Mouse (Mus musculus): ENCODE measurements around the gene Nfasc. TPM values are rescaled to one million over a fixed set of nuclear protein-coding genes. Genes with fewer than 3 reads are reported as not detected.

The Nfasc gene
- total RNA-seq (2021) = 100 to 1,000 TPM; 141 to 168 TPM
- long read RNA-seq, partial matches to known transcripts = 4 of 25 reads
- long read RNA-seq, other reads (novel, unspliced or antisense) = 21 of 25 reads

- DNase-seq (ENCODE audit: low spot score in 2 of 2) = peak; percentile 90 to 93
Measured at GRCm38 (mm10) chr1:132741175-132741997, at the start of gene Nfasc. TSS of gene Nfasc (minus strand) at chr1:132741797.

GRCm38 (mm10) chr1:132791049-132791448 lies 49.5 kb upstream of the Nfasc start:
- no peak for DNase-seq (ENCODE audit: low spot score in 2 of 2)

- DNase-seq (ENCODE audit: low spot score in 2 of 2) = no peak
Measured at GRCm38 (mm10) chr1:132786866-132787265, 45.3 kb upstream of the Nfasc start.

GRCm38 (mm10) chr1:132781607-132782445 lies 40.2 kb upstream of the Nfasc start:
- no peak for DNase-seq (ENCODE audit: low spot score in 2 of 2)

GRCm38 (mm10) chr1:132780961-132781360 lies 39.4 kb upstream of the Nfasc start:
- no peak for DNase-seq (ENCODE audit: low spot score in 2 of 2)

- no peak for DNase-seq (ENCODE audit: low spot score in 2 of 2)
Measured at GRCm38 (mm10) chr1:132780254-132780653, 38.7 kb upstream of the Nfasc start.

- no peak for DNase-seq (ENCODE audit: low spot score in 2 of 2)
Measured at GRCm38 (mm10) chr1:132774959-132775358, 33.4 kb upstream of the Nfasc start.

GRCm38 (mm10) chr1:132771377-132771776 lies 29.8 kb upstream of the Nfasc start:
- peak; percentile 32 to 47 for DNase-seq (ENCODE audit: low spot score in 2 of 2)

GRCm38 (mm10) chr1:132769559-132769958 lies 28.0 kb upstream of the Nfasc start:
- DNase-seq (ENCODE audit: low spot score in 2 of 2) = peak in 1 of 2 experiments; percentile 33

GRCm38 (mm10) chr1:132767422-132767821 lies 25.8 kb upstream of the Nfasc start:
- no peak for DNase-seq (ENCODE audit: low spot score in 2 of 2)

- DNase-seq (ENCODE audit: low spot score in 2 of 2) = peak; percentile 28 to 49
Measured at GRCm38 (mm10) chr1:132765887-132766651, 24.5 kb upstream of the Nfasc start.

- DNase-seq (ENCODE audit: low spot score in 2 of 2) = no peak
Measured at GRCm38 (mm10) chr1:132765222-132765621, 23.6 kb upstream of the Nfasc start.

GRCm38 (mm10) chr1:132759390-132759789 lies 17.8 kb upstream of the Nfasc start:
- no peak for DNase-seq (ENCODE audit: low spot score in 2 of 2)

GRCm38 (mm10) chr1:132758656-132759370 lies 17.2 kb upstream of the Nfasc start:
- DNase-seq (ENCODE audit: low spot score in 2 of 2) = peak; percentile 86 to 88

- DNase-seq (ENCODE audit: low spot score in 2 of 2) = no peak
Measured at GRCm38 (mm10) chr1:132755211-132755610, 13.6 kb upstream of the Nfasc start.

- DNase-seq (ENCODE audit: low spot score in 2 of 2) = no peak
Measured at GRCm38 (mm10) chr1:132749217-132749884, 7.8 kb upstream of the Nfasc start.

GRCm38 (mm10) chr1:132746302-132746701 lies 4.7 kb upstream of the Nfasc start:
- DNase-seq (ENCODE audit: low spot score in 2 of 2) = no peak

- no peak for DNase-seq (ENCODE audit: low spot score in 2 of 2)
Measured at GRCm38 (mm10) chr1:132745636-132746035, 4.0 kb upstream of the Nfasc start.

- peak; percentile 57 to 67 for DNase-seq (ENCODE audit: low spot score in 2 of 2)
Measured at GRCm38 (mm10) chr1:132739077-132739521, 2.5 kb downstream of the Nfasc start.

GRCm38 (mm10) chr1:132736171-132736570 lies 5.4 kb downstream of the Nfasc start:
- no peak for DNase-seq (ENCODE audit: low spot score in 2 of 2)
